Mouse (Mus musculus) brown adipose tissue, adult 24 weeks (tissue): ENCODE measurements around the gene Lrrc45. TPM values are rescaled to one million over a fixed set of nuclear protein-coding genes. Genes with fewer than 3 reads are reported as not detected.

Source experiments
- H3K27ac ChIP-seq: fragments of 200-500 bp; replicated peaks from 2 replicates; pipeline ENCODE4 v1.5.1; 2012; ENCODE audit warnings: low read depth, mild to moderate bottlenecking, low read length
- H3K4me1 ChIP-seq: fragments of 200-500 bp; 2 replicates; pipeline ENCODE4 v1.6.1; 2012; ENCODE audit warnings: low read length, mixed read lengths; ENCODE audit not compliant: control insufficient read depth, insufficient read depth, insufficient read length
- H3K4me3 ChIP-seq: fragments of 200-500 bp; 2 replicates; pipeline ENCODE4 v1.5.1; 2012; ENCODE audit warnings: low read depth, mild to moderate bottlenecking, low read length, moderate library complexity; ENCODE audit not compliant: insufficient read depth
- polyA plus RNA-seq: library from polyadenylated mRNA; stranded (reverse); fragments of >200 nt; gene quantifications from 2 replicates; pipeline ENCODE4 v1.2.4, GENCODE M21; 2012; ENCODE audit not compliant: missing spikeins, insufficient read depth, insufficient read length

Lrrc45 gene
- polyA plus RNA-seq, 1 experiment: 3.0 TPM

GRCm38 (mm10) chr11:120712771-120713568 is 755 bp upstream of the Lrrc45 start:
- no peak overlapping the region for H3K27ac ChIP-seq
- peak overlapping the region; percentile 59 for H3K4me3 ChIP-seq
- peaks cover 6% of the 10 kb centered on the region; the same call in 1 of the 2 replicates for H3K4me1 ChIP-seq

DNA sequence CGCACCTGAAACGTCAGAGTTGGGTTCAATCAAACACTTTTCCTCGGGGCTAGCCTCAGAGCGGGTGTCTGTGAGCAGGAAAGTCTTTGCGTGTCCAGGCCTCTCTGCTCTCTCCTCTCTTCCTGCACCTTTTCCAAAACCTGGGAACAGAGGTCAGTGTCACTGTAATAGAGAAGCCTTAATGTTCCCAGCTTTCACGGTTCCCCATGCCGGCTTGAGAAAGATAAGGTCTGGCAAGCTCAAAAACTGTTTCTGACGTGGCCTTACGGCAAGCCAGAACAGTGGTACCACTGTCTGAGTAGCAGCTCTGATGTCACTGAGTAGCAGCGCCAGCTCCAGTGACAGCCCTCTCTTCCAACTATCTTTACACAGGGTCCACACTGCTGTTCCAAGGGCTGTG is 821 bp downstream of the Lrrc45 start:
- peaks cover 6% of the 10 kb centered on the region; the same call in 1 of the 2 replicates for H3K4me1 ChIP-seq
- H3K27ac ChIP-seq: no peak overlapping the region
- peak overlapping the region; percentile 72 for H3K4me3 ChIP-seq

DNA sequence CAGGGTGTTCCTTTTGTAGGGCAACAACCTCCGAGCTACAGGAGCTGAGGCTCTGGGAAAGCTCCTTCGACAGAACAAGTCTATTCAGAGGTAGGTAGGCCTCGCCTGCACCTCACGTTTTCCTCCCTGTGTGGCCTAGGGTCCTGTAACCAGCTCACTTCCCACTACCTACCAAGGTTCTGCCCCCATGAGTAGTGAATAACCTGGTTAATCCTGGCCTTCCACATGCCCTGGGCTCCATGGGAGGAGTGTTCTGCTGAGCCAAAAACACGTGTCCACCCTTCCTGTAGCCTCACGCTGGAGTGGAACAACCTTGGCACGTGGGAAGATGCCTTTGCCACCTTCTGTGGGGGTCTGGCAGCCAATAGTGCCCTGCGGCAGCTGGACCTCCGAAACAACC is 1.4 kb downstream of the Lrrc45 start:
- H3K4me1 ChIP-seq: peaks cover 6% of the 10 kb centered on the region; the same call in 1 of the 2 replicates
- no peak overlapping the region; the same call in 1 of the 2 replicates for H3K4me3 ChIP-seq
- H3K27ac ChIP-seq: no peak overlapping the region

DNA sequence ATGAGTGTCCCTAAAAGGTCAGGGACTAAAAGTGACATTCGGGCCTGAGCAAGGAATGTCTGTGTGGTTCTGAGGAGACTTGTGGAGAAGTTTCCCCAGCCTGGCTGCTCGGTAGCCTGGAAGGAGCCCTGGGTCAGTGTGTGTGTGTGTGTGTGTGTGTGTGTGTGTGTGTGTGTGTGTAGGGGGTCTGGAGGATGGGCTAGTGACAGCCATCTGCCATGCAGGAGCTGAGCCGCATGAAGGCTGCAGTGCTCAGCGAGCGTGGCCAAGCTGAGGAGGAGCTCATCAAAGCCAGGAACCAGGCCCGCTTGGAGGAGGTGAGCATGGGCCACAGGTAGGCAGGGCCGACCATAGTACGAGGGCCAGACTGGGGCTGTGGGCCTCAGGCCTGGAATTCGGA is 5.5 kb downstream of the Lrrc45 start:
- peaks cover 5% of the 10 kb centered on the region; the same call in 1 of the 2 replicates for H3K4me1 ChIP-seq
- no peak overlapping the region for H3K4me3 ChIP-seq
- no peak overlapping the region for H3K27ac ChIP-seq

GRCm38 (mm10) chr11:120719841-120720376 is 6.2 kb downstream of the Lrrc45 start:
- Histone ChIP-seq H3K27ac (no peak overlapping the region), H3K4me1 (no peaks in the 10 kb centered on the region; the same call in 1 of the 2 replicates), H3K4me3 (no peak overlapping the region)

DNA sequence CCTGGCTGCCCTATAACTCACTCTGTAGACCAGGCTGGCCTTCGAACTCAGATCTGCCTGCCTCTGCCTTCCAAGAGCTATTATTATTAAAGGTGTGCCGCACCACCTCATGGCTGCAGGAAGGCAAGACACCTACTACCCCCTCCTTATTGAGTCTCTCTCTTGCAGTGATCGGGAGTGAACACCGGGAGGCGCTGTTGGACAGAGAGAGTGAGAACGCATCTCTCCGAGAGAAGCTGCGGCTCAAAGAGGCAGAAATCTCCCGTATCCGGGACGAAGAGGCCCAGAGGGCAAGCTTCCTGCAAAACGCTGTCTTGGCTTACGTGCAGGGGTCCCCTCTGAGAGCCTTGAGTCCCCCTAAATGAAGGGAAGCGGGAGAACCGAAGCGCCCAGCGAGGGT is 6.7 kb downstream of the Lrrc45 start:
- Histone ChIP-seq H3K4me1 (no peaks in the 10 kb centered on the region; the same call in 1 of the 2 replicates), H3K27ac (no peak overlapping the region), H3K4me3 (peak overlapping the region; percentile 52)

DNA sequence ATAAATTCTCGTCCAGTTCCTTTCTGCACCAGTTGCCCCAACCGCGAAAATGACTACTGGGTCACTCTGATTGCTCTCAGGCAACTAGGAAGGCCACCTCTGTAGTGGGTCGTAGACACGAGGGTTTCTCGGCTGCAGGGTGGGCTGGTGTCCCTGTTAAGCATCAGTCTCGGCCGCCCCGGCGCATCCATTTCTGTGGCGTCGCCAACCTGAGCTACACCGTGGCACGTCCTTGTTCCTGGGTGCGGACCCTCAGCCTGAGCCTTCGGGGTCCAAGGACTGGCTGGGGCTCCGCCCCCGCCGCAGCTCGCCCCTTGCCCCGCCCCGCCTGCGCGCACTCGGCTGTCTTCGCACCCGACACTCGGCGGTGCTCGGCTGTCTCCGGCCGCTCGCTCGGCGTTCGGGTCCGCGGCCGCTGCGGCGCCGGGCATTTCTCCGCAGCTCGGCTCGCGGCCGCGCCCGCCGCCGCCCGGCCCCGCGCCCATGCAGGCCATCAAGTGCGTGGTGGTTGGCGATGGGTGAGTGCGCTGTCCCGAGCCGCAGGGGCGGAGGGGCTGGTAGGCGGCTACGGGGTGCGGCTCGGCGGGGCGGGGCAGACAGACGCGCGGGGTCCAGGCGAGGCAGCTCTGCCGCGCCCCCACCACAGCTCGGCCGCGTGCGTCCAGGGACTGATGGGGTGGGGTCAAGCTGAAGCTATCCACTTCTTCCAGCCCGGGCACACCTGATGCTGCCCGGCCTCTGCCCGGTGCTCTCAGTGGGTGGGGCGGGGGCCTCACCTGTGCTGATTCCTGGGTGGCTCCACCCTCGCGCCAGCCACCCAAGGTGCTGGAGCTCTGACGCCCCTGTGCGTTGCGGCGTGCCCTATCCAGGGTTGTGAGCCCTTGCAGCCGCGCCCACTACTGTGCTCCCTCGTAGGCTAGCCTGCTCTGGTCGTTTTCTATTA is 7.7 kb downstream of the Lrrc45 start, which contains the start of gene Rac3:
Gene Rac3, plus strand, starts transcription at position 347 of the 943 bp plus-strand sequence.
- Histone ChIP-seq H3K4me3 (peak within 1 kb of the TSS; percentile 52), H3K27ac (no peak within 1 kb of the TSS), H3K4me1 (no peaks in the 10 kb centered on the region; the same call in 1 of the 2 replicates)

DNA sequence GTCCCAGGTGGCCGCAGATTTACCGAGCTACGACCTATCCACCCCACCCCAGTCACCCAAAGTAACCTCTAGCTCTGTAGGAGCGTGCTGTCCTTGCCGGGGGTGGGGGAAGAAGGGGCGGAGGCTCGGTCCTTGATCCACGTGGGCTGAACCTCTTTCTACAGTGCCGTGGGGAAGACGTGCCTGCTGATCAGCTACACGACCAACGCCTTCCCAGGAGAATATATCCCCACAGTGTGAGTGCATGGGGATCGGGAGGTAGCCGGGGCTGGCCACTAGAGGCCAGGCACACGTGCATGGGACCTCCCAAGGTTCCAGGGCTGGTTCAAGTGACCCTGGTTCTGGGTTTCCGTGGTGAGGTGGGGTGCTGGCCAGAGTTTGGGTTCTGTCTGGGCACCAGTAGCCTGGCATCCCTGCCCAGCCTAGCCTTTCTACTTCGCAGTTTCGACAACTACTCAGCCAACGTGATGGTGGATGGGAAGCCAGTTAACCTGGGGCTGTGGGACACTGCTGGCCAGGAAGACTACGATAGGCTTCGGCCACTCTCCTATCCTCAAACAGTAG is 8.4 kb downstream of the Lrrc45 start:
- Histone ChIP-seq H3K4me1 (no peaks in the 10 kb centered on the region; the same call in 1 of the 2 replicates), H3K4me3 (peak overlapping the region; percentile 52), H3K27ac (no peak overlapping the region)

- no peak overlapping the region for H3K27ac ChIP-seq
- H3K4me1 ChIP-seq: no peaks in the 10 kb centered on the region; the same call in 1 of the 2 replicates
- H3K4me3 ChIP-seq: no peak overlapping the region
Observed at GRCm38 (mm10) chr11:120722761-120723382, 9.1 kb downstream of the Lrrc45 start.

DNA sequence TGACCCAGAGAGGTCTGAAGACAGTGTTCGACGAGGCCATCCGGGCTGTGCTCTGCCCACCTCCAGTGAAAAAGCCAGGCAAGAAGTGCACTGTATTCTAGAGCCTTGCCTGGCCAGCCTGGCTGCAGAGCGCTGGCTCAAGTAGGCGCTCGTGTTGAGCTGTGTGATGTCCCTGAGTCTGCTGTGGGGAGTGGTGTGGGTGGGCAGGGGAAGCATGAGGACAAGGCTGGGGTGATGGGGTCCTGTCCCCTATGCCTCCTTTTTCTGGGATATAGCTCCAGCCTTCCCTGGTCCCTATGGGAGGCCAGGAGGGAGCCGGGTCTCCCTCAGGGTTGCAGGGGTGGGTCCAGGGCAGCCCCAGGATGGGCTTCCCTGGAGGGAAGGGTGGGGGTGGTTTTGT is 9.8 kb downstream of the Lrrc45 start:
- no peaks in the 10 kb centered on the region; the same call in 1 of the 2 replicates for H3K4me1 ChIP-seq
- H3K27ac ChIP-seq: no peak overlapping the region
- H3K4me3 ChIP-seq: no peak overlapping the region

DNA sequence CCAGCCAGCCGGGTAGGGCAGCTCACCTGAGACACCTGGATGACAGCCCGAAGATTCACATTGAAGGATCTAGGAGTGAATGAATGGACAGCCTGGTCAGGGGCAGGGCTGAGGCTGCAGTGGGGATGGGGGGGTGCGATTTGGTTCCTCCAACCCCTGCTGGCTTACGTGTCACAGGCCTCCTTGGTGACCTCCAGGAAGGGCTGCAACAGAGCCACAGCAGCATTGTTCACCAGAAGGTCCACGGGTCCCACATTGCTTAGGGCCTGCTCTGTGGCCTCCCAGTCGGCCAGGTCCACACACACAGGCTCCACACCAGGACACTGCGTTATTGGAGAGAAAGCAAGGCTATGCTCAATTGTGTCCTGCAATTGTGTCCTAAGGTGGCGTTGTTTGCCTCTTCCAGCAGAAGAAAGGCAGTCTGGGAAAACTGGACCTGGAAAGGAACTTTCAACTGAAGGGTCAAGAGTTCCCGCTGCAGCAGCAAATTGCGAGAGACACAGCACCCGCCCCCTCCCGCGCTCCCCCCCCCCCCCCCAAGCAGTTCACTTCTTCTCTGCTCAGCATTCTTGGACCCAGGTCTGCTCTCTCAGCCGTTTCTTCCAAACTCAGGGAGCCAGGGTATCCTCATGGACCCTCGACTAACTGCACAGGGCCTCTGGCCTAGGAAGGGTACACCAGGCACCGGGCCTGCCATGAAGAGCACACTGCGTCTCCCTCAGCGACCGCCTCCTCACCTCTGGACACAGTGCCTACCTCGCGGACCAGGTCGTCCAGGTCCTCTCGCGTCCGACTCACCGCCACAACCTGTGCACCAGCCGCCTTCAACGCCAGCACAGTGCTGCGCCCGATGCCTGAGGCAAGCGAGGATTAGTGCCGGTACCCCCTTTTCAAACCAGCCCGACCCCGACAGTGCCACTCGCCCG is 12.8 kb downstream of the Lrrc45 start:
- peaks cover 5% of the 10 kb centered on the region for H3K4me1 ChIP-seq
- no peak overlapping the region for H3K27ac ChIP-seq
- peak overlapping the region; percentile 62 for H3K4me3 ChIP-seq

DNA sequence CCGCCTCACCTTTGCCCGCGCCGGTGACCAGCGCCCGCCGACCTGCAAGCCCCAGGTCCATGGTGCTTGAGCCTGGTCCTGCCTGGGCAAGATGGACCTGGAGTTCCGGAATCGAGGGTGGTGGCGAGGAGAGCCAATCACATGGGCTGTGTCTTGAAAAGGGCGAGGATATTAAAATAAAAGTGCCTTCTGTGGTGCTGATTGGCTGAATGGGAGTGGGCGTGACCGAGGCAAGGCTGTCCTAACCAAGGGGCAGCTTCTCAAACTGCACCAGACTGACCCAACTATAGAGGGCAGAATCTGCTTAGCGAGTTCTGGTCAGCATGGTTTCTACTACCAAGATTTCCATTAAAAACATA is 13.4 kb downstream of the Lrrc45 start, which contains the start of gene Dcxr:
Gene Dcxr, minus strand, starts transcription at position 113 of the 359 bp plus-strand sequence.
- peaks cover 5% of the 10 kb centered on the region for H3K4me1 ChIP-seq
- no peak within 1 kb of the TSS for H3K27ac ChIP-seq
- peak within 1 kb of the TSS; percentile 62 for H3K4me3 ChIP-seq

DNA sequence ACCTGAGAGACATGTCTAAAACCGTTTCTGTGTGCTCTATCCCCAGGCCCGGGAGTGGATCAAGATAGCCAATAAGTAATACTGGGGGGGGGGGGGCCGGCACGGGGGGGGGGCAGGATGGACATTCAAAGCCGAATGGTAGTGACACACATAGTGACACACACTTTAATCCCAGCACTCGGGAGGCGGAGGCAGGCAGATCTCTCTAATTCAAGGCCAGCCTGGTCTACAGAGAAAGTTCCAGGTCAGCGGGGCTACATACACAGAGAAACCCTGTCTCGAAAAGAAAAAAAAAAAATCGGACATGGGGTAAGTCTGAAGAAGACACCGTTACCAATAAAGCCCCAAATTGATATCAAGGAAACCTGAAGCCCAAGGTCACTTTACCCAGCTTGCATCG is 13.8 kb downstream of the Lrrc45 start:
- no peak overlapping the region for H3K27ac ChIP-seq
- H3K4me1 ChIP-seq: peaks cover 8% of the 10 kb centered on the region
- no peak overlapping the region for H3K4me3 ChIP-seq
